Mouse (Mus musculus): Measurements from ENCODE around the gene Rmi2.

DNA sequence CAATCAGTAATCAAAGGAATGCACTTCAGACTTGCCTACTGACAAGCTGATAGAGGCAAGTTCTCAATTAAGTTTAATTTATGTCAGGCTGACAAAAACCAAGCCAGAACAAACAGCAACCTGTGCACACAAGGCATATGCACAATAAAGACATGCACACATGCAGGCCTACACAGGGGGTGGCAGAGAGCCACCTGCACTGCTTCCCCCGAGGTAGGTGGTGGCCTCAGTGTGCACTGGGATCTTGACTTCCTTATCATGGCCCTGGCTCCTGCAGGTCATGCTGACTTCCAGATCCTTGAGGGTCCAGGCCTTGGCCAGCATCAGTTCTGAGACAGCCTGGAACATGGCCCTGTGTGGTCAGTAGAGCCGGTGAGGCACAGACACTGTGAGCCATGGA lies 67.1 kb downstream of the Rmi2 start:
- TF ChIP-seq POLR2A (IDR thresholded peaks at IDR 0.05; ENCODE audit: extremely low read depth, insufficient read depth, low read length) (no peak), CTCF (IDR thresholded peaks at IDR 0.05; ENCODE audit: extremely low read depth, insufficient read depth, low read length) (no peak)
